Mouse (Mus musculus) Patski (cell line): ENCODE data around the gene Ankdd1b. TPM values are rescaled to one million over a fixed set of nuclear protein-coding genes. Genes with fewer than 3 reads are reported as not detected.

ENCODE experiments used
- ATAC-seq: fragments of 100-300 bp; one replicate; pipeline ENCODE4 v1.8.0; 2021
- CTCF ChIA-PET: fragments of 350-600 bp; sonication (Branson Sonifier 250); formaldehyde crosslinking; loops from one replicate; lab custom pipeline; 2022; ENCODE audit warnings: inconsistent platforms; lab: Charles Lee
- POLR2A ChIA-PET: fragments of 350-600 bp; sonication (Branson Sonifier 250); formaldehyde crosslinking; loops from one replicate; lab custom pipeline; 2022; ENCODE audit warnings: antibody characterized with exemption, inconsistent platforms; lab: Charles Lee
- DNase-seq: peaks from one replicate; pipeline ENCODE4 v3.0.0-alpha.2; 2011; ENCODE audit warnings: low read depth, low spot score
- H3K27me3 ChIP-seq: fragments of 371-371 bp; one replicate; pipeline ENCODE4 v1.5.1; 2021
- CTCF ChIP-seq: fragments of 100-300 bp; IDR thresholded peaks from one replicate; pipeline ENCODE4 v1.5.1; 2021
- in situ Hi-C: fragments of 300-500 bp; cut with MboI; formaldehyde crosslinking; loops from 3 replicates; pipeline ENCODE4 v1.11.1; 2018; ENCODE audit warnings: low pct_unique_long_range_greater_than_20kb, mixed read lengths
- polyA plus RNA-seq: library from polyadenylated mRNA; unstranded; gene quantifications from one replicate; pipeline ENCODE4 v1.2.3, GENCODE M21; 2021

Gene Ankdd1b
- polyA plus RNA-seq, 1 experiment from 2014 or later = 0.12 TPM

- in situ Hi-C loops = no loop called here
- no peaks in the 10 kb centered on the region for H3K27me3 ChIP-seq
- DNase-seq = no peak
- ChIA-PET POLR2A (no interaction called here), CTCF (no interaction called here)
- ATAC-seq = no peak
- TF ChIP-seq CTCF = no peak
Observed at GRCm38 (mm10) chr13:96499891-96500290, 28.9 kb upstream of the Ankdd1b start.

DNA sequence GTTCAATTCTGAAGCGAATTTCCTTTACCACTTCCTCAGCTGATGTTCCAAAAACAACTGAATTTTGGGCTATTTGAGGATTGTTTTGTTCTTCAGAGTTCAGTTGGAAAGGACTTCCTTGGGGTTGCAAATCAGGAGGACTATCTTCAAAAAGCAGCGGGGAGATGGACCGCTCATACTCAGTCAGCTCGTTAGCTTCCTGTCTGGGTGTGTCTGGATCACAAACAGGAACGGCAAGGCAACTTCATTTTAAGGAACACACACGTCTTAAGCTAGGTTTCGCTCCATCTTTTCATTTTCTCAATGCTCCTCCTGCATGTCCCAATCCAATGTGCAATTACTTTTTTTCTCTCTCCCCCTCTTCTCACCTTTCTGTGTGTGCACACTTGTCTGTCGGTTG lies 25.6 kb upstream of the Ankdd1b start:
- POLR2A ChIA-PET = no interaction called here
- TF ChIP-seq CTCF = no peak
- CTCF ChIA-PET = interaction anchor here (1.5 kb wide), 1 partner anchor 14 kb away, joined by 4 read pairs; no protein-coding TSS in a partner anchor
- ATAC-seq = no peak
- in situ Hi-C loops = no loop called here
- DNase-seq = no peak
- H3K27me3 ChIP-seq = no peaks in the 10 kb centered on the region

- TF ChIP-seq CTCF = no peak
- ATAC-seq = no peak
- in situ Hi-C loops = no loop called here
Observed at GRCm38 (mm10) chr13:96490433-96490832, 19.4 kb upstream of the Ankdd1b start, which contains the start of gene Gm17622. Gene Gm17622 (plus strand): TSS chr13:96490733.

DNA sequence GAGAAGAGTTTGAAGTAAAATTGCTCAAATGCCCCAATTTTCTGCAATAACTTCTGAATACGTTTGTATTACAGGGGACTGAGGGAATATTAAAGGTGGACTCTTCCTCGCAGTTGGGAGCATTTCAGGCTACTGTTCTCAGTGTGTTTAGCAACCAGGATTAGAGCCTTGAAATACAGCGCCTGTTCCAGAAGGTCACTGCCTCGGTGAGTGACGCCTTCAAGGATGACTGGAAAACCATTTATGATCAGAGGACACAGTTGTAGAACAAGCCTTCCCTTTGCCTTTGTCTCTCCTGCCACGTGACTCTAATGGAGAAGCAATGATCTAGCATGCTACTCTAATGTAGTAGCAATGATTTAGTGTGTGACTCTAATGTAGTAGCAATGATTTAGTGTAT lies 17.0 kb upstream of the Ankdd1b start:
- no peak for ATAC-seq
- ChIA-PET POLR2A (no interaction called here), CTCF (no interaction called here)
- no peak for DNase-seq
- TF ChIP-seq CTCF = no peak
- in situ Hi-C loops = no loop called here
- no peaks in the 10 kb centered on the region for H3K27me3 ChIP-seq

More at GRCm38 (mm10) chr13:96490433-96490832, 19.4 kb upstream of the Ankdd1b start, which contains the start of gene Gm17622:
- no peaks in the 10 kb centered on the region for H3K27me3 ChIP-seq
- ChIA-PET POLR2A (no interaction called here), CTCF (interaction anchor here (1.1 kb wide), 1 partner anchor 10 kb away, joined by 3 read pairs; no protein-coding TSS in a partner anchor)
- DNase-seq = no peak

DNA sequence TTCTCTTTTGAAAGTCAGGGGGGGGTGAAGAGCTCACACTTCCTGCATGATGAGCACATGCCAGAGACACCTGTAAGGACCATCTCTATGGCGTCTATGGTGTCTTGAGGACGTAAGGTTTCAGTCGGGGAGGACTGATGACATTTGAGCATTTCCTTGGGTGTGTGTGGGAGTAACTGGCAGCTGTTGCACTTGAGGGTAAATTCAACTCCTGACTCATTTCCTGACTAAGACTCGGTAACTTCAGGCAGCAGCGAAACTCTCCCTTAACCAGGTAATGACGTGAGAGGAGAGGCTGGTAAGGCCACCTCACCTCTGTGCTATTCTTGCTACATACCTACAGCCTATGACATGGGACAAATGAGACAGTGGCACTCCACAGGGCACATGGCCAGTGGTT lies 16.2 kb upstream of the Ankdd1b start:
- H3K27me3 ChIP-seq = no peaks in the 10 kb centered on the region
- DNase-seq (no peak), ATAC-seq (no peak)
- ChIA-PET CTCF (no interaction called here), POLR2A (no interaction called here)
- in situ Hi-C loops = no loop called here
- TF ChIP-seq CTCF = no peak

DNA sequence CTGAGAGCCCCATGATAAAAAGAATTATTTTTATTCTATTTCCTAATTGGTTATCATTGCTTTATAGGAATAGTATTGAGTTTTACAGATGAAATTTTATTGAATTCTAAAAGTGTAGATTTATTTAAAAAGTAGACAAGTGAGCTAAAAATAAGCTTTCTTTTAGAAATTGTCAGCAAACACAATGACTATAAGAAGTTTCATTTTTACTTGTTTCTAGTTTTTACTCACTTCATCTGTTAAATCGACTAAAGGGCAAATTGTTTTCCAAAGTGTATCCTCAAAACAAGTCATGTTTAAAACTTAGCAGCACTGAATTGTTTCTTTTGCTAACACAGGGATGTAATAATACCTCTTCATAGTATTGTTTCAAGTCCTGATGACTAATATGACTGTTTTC lies 8.0 kb upstream of the Ankdd1b start:
- DNase-seq (no peak), ATAC-seq (no peak)
- ChIA-PET POLR2A (no interaction called here), CTCF (interaction anchor here (1.6 kb wide), 1 partner anchor 46 kb away, joined by 3 read pairs; no protein-coding TSS in a partner anchor)
- in situ Hi-C loops = no loop called here
- H3K27me3 ChIP-seq = no peaks in the 10 kb centered on the region
- TF ChIP-seq CTCF = no peak

- DNase-seq = no peak
Observed at GRCm38 (mm10) chr13:96477226-96477625, 6.2 kb upstream of the Ankdd1b start.

DNA sequence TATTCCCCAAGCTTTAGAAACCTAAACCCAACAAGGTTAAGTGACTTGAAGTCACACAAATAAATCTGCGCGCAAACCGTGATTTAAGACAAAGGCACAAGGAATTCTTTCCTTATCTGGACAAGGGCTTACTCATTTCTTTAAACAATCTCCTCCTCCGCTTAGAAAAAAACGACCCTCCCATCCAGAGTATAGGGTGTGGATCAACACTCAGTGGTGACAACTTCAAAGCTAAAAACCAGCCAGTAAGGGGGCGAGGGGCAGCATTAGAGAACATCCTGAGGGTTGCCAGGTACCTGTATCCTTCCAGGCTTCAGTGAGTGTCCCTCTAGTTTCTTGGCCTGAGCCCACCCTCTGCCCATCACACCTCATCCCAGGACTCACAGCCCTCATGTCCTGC lies 442 bp downstream of the Ankdd1b start:
- TF ChIP-seq CTCF = no peak
- CTCF ChIA-PET = interaction anchor here (1.0 kb wide), 1 partner anchor 38 kb away, joined by 3 read pairs; no protein-coding TSS in a partner anchor
- in situ Hi-C loops = no loop called here
- POLR2A ChIA-PET = no interaction called here
- DNase-seq = no peak
- peaks cover 2% of the 10 kb centered on the region for H3K27me3 ChIP-seq
- no peak for ATAC-seq

More at GRCm38 (mm10) chr13:96477226-96477625, 6.2 kb upstream of the Ankdd1b start:
- ATAC-seq = no peak
- TF ChIP-seq CTCF = no peak
- in situ Hi-C loops = no loop called here
- ChIA-PET CTCF (no interaction called here), POLR2A (no interaction called here)
- no peaks in the 10 kb centered on the region for H3K27me3 ChIP-seq

GRCm38 (mm10) chr13:96468678-96469077 lies 2.3 kb downstream of the Ankdd1b start:
- in situ Hi-C loops = no loop called here
- ChIA-PET POLR2A (interaction anchor here (0.7 kb wide), 1 partner anchor 27 kb away, joined by 4 read pairs; no protein-coding TSS in a partner anchor), CTCF (no interaction called here)
- ATAC-seq (no peak), DNase-seq (no peak)
- H3K27me3 ChIP-seq = peaks cover 2% of the 10 kb centered on the region
- no peak for TF ChIP-seq CTCF

GRCm38 (mm10) chr13:96465315-96465714 lies 5.7 kb downstream of the Ankdd1b start:
- ChIA-PET POLR2A (no interaction called here), CTCF (no interaction called here)
- ATAC-seq (no peak), DNase-seq (no peak)
- no peak for TF ChIP-seq CTCF
- in situ Hi-C loops = no loop called here
- peaks cover 2% of the 10 kb centered on the region for H3K27me3 ChIP-seq

- no peak for DNase-seq
- ChIA-PET CTCF (no interaction called here), POLR2A (no interaction called here)
- no peak for ATAC-seq
- in situ Hi-C loops = no loop called here
- no peak for TF ChIP-seq CTCF
- H3K27me3 ChIP-seq = peaks cover 2% of the 10 kb centered on the region
Observed at GRCm38 (mm10) chr13:96462644-96463043, 8.4 kb downstream of the Ankdd1b start.

GRCm38 (mm10) chr13:96458606-96459005 lies 12.4 kb downstream of the Ankdd1b start:
- ATAC-seq (no peak), DNase-seq (no peak)
- in situ Hi-C loops = no loop called here
- ChIA-PET POLR2A (no interaction called here), CTCF (no interaction called here)
- no peaks in the 10 kb centered on the region for H3K27me3 ChIP-seq
- no peak for TF ChIP-seq CTCF
